Mouse (Mus musculus): ENCODE data around the gene Pafah1b3. TPM values are rescaled to one million over a fixed set of nuclear protein-coding genes. Genes with fewer than 3 reads are reported as not detected.
"Not testable (repeated sequence)": the region's sequence is repeated elsewhere in the genome, so short reads cannot be mapped to it uniquely, and the experiment has no call there.

Gene Pafah1b3
- 157 TPM for polyA plus RNA-seq (2021)

GRCm38 (mm10) chr7:25297454-25298325, at the start of gene Pafah1b3:
Gene Pafah1b3 (minus strand): TSS chr7:25297986.
- peak; percentile 84 for ATAC-seq
- TF ChIP-seq CTCF (IDR thresholded peaks at IDR 0.05) = no peak
- no peaks in the 10 kb centered on the region for H3K27me3 ChIP-seq
- no peak for DNase-seq (ENCODE audit: low read depth, low spot score)
- CTCF ChIA-PET = interaction anchor here (0.7 to 2.0 kb wide), 15 partner anchors 9 to 192 kb away, joined by 3 to 17 read pairs (median 4); partner anchors contain the start of genes Gsk3a and Megf8
- POLR2A ChIA-PET = interaction anchor here (0.8 to 1.2 kb wide), 6 partner anchors 11 to 19 kb away, joined by 3 to 5 read pairs (median 3); partner anchors contain the start of gene Megf8
- in situ Hi-C loops (cut with MboI; ENCODE audit: low pct_unique_long_range_greater_than_20kb) = no loop called here

- no peak for ATAC-seq
- ChIA-PET POLR2A (no interaction called here), CTCF (no interaction called here)
- no peak for DNase-seq (ENCODE audit: low read depth, low spot score)
- H3K27me3 ChIP-seq = no peaks in the 10 kb centered on the region
- in situ Hi-C loops (cut with MboI; ENCODE audit: low pct_unique_long_range_greater_than_20kb) = no loop called here
- no peak for TF ChIP-seq CTCF (IDR thresholded peaks at IDR 0.05)
Observed at GRCm38 (mm10) chr7:25341000-25341784, 43.4 kb upstream of the Pafah1b3 start.

- H3K27me3 ChIP-seq = no peaks in the 10 kb centered on the region
- no peak for TF ChIP-seq CTCF (IDR thresholded peaks at IDR 0.05)
- CTCF ChIA-PET = interaction anchor here (1.4 kb wide), 1 partner anchor 8 kb away, joined by 4 read pairs; no protein-coding TSS in a partner anchor
- DNase-seq (ENCODE audit: low read depth, low spot score) (no peak), ATAC-seq (no peak)
- POLR2A ChIA-PET = no interaction called here
- in situ Hi-C loops (cut with MboI; ENCODE audit: low pct_unique_long_range_greater_than_20kb) = no loop called here
Observed at GRCm38 (mm10) chr7:25339329-25339728, 41.5 kb upstream of the Pafah1b3 start.

- no peaks in the 10 kb centered on the region for H3K27me3 ChIP-seq
- TF ChIP-seq CTCF (IDR thresholded peaks at IDR 0.05) = no peak
- POLR2A ChIA-PET = interaction anchor here (1.3 kb wide), 1 partner anchor 32 kb away, joined by 4 read pairs; no protein-coding TSS in a partner anchor
- in situ Hi-C loops (cut with MboI; ENCODE audit: low pct_unique_long_range_greater_than_20kb) = no loop called here
- CTCF ChIA-PET = interaction anchor here (0.8 to 3.2 kb wide), 8 partner anchors 10 to 52 kb away, joined by 3 to 11 read pairs (median 3); partner anchors contain the start of gene Pafah1b3
- ATAC-seq (no peak), DNase-seq (ENCODE audit: low read depth, low spot score) (no peak)
Observed at GRCm38 (mm10) chr7:25334472-25334871, 36.7 kb upstream of the Pafah1b3 start.

GRCm38 (mm10) chr7:25333596-25334307, 36.0 kb upstream of the Pafah1b3 start:
- in situ Hi-C loops (cut with MboI; ENCODE audit: low pct_unique_long_range_greater_than_20kb) = no loop called here
- peak; percentile 52 for ATAC-seq
- peak; percentile 15 for DNase-seq (ENCODE audit: low read depth, low spot score)
- ChIA-PET CTCF (interaction anchor here (0.7 to 3.2 kb wide), 15 partner anchors 10 to 95 kb away, joined by 3 to 11 read pairs (median 4); partner anchors contain the start of gene Pafah1b3), POLR2A (interaction anchor here (1.3 kb wide), 1 partner anchor 33 kb away, joined by 4 read pairs; no protein-coding TSS in a partner anchor)
- H3K27me3 ChIP-seq = no peaks in the 10 kb centered on the region
- no peak for TF ChIP-seq CTCF (IDR thresholded peaks at IDR 0.05)

GRCm38 (mm10) chr7:25326233-25326632, 28.4 kb upstream of the Pafah1b3 start:
- ATAC-seq = no peak
- CTCF ChIA-PET = no interaction called here

GRCm38 (mm10) chr7:25325431-25325830, 27.6 kb upstream of the Pafah1b3 start:
- in situ Hi-C loops (cut with MboI; ENCODE audit: low pct_unique_long_range_greater_than_20kb); H3K27me3 ChIP-seq; ATAC-seq; DNase-seq (ENCODE audit: low read depth, low spot score); CTCF ChIA-PET: not testable (repeated sequence)
- POLR2A ChIA-PET = interaction anchor here (0.7 kb wide), 1 partner anchor 8 kb away, joined by 5 read pairs; no protein-coding TSS in a partner anchor

More at GRCm38 (mm10) chr7:25326233-25326632, 28.4 kb upstream of the Pafah1b3 start:
- no peaks in the 10 kb centered on the region for H3K27me3 ChIP-seq
- in situ Hi-C loops (cut with MboI; ENCODE audit: low pct_unique_long_range_greater_than_20kb) = no loop called here
- DNase-seq (ENCODE audit: low read depth, low spot score) = no peak
- no peak for TF ChIP-seq CTCF (IDR thresholded peaks at IDR 0.05)
- POLR2A ChIA-PET = interaction anchor here (0.6 to 0.7 kb wide), 2 partner anchors 9 to 38 kb away, joined by 3 to 5 read pairs; no protein-coding TSS in a partner anchor

GRCm38 (mm10) chr7:25323219-25323618, 25.4 kb upstream of the Pafah1b3 start:
- in situ Hi-C loops (cut with MboI; ENCODE audit: low pct_unique_long_range_greater_than_20kb) = no loop called here
- H3K27me3 ChIP-seq = no peaks in the 10 kb centered on the region
- DNase-seq (ENCODE audit: low read depth, low spot score) (no peak), ATAC-seq (no peak)
- ChIA-PET CTCF (interaction anchor here (0.9 kb wide), 1 partner anchor 10 kb away, joined by 3 read pairs; no protein-coding TSS in a partner anchor), POLR2A (no interaction called here)
- TF ChIP-seq CTCF (IDR thresholded peaks at IDR 0.05) = no peak

- DNase-seq (ENCODE audit: low read depth, low spot score) = no peak
- ChIA-PET POLR2A (no interaction called here), CTCF (interaction anchor here (1.0 to 1.5 kb wide), 3 partner anchors 9 to 41 kb away, joined by 3 to 6 read pairs (median 3); no protein-coding TSS in a partner anchor)
- ATAC-seq = no peak
- in situ Hi-C loops (cut with MboI; ENCODE audit: low pct_unique_long_range_greater_than_20kb) = no loop called here
- H3K27me3 ChIP-seq = no peaks in the 10 kb centered on the region
- TF ChIP-seq CTCF (IDR thresholded peaks at IDR 0.05) = no peak
Observed at GRCm38 (mm10) chr7:25322058-25322484, 24.3 kb upstream of the Pafah1b3 start.

Data from Patski (cell line).